Mouse (Mus musculus) embryonic facial prominence, embryonic 15.5 days (tissue): ENCODE measurements around the gene Klhdc9. TPM values are rescaled to one million over a fixed set of nuclear protein-coding genes. Genes with fewer than 3 reads are reported as not detected.

Experiments used
- ATAC-seq: fragments of 200-750 bp; cut with Nextera tagmentation; 2 replicates; pipeline ENCODE4 v1.8.0; 2017; ENCODE audit warnings: low read depth, moderate TSS enrichment; ENCODE audit not compliant: insufficient number of reproducible peaks, low FRiP score, low TSS enrichment
- H3K27ac ChIP-seq: fragments of 300-500 bp; sonication (generic); replicated peaks from 2 replicates; pipeline ENCODE4 v1.5.1; 2015; ENCODE audit warnings: mild to moderate bottlenecking, inconsistent platforms
- H3K27me3 ChIP-seq: fragments of 300-500 bp; sonication (generic); 2 replicates; pipeline ENCODE4 v1.6.1; 2015; ENCODE audit warnings: inconsistent platforms
- H3K36me3 ChIP-seq: fragments of 300-500 bp; sonication (generic); 2 replicates; pipeline ENCODE4 v1.6.1; 2015; ENCODE audit warnings: mild to moderate bottlenecking, inconsistent platforms
- H3K4me1 ChIP-seq: fragments of 300-500 bp; sonication (generic); 2 replicates; pipeline ENCODE4 v1.6.1; 2015; ENCODE audit warnings: inconsistent platforms
- H3K4me2 ChIP-seq: fragments of 300-500 bp; sonication (generic); replicated peaks from 2 replicates; pipeline ENCODE4 v1.6.1; 2015; ENCODE audit warnings: mild to moderate bottlenecking, inconsistent platforms
- H3K4me3 ChIP-seq: fragments of 300-500 bp; sonication (generic); replicated peaks from 2 replicates; pipeline ENCODE4 v1.5.1; 2015; ENCODE audit warnings: mild to moderate bottlenecking, inconsistent platforms
- H3K9ac ChIP-seq: fragments of 300-500 bp; sonication (generic); 2 replicates; pipeline ENCODE4 v1.6.1; 2015; ENCODE audit warnings: inconsistent platforms
- H3K9me3 ChIP-seq: fragments of 300-500 bp; sonication (generic); replicated peaks from 2 replicates; pipeline ENCODE4 v1.6.1; 2016; ENCODE audit warnings: inconsistent platforms
- WGBS: fragments of 180-500 bp; shearing (Covaris S2); methylation state at CpG from one replicate; pipeline ENCODE4 v1.1.7; 2015; 5-methylcytosine and 5-hydroxymethylcytosine counted together
- polyA plus RNA-seq: library from polyadenylated mRNA; unstranded; fragments of >200 nt; fragmentation: Nextera tagmentation; extraction: Ambion mirVana; gene quantifications from 2 replicates; pipeline ENCODE4 v1.2.1, GENCODE M21; 2015

Klhdc9 gene
- polyA plus RNA-seq, 1 experiment from 2014 or later = 9.1 TPM

DNA sequence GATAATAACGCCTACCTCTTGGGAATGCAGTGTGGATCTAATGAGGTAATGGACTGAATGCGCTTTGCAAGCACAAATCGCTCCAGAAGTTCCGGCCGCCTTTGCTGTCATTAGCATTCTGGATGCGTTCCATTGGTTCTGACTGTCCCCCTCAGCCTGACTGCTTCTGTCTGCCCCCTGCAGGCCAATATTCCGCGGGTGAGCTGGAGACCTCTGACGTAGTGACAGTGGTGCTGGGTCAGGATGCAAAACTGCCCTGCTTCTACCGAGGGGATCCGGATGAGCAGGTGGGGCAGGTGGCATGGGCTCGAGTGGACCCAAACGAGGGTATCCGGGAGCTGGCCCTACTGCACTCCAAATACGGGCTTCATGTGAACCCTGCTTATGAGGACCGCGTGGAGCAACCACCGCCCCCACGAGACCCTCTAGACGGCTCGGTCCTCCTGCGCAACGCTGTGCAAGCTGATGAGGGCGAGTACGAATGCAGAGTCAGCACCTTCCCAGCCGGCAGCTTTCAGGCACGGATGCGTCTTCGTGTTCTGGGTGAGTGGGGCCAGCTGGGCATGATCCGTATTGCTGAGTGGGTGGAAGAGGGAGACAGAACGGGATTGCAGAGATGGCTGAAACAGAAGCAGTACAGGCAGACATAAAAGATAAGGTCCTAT, 19.5 kb upstream of the Klhdc9 start:
- peaks cover 24% of the 10 kb centered on the region for H3K4me1 ChIP-seq
- H3K9me3 ChIP-seq = no peaks in the 10 kb centered on the region
- H3K4me3 ChIP-seq = peak overlapping the region; percentile 22
- no peak for ATAC-seq
- H3K27me3 ChIP-seq = peaks cover 15% of the 10 kb centered on the region; the same call in 1 of the 2 replicates
- no peak overlapping the region for H3K27ac ChIP-seq
- H3K4me2 ChIP-seq = peak overlapping the region; percentile 54
- 7% methylated on average over 31 of the region's 31 CpGs for WGBS
- H3K36me3 ChIP-seq = no peaks in the 10 kb centered on the region
- H3K9ac ChIP-seq = no peak overlapping the region

DNA sequence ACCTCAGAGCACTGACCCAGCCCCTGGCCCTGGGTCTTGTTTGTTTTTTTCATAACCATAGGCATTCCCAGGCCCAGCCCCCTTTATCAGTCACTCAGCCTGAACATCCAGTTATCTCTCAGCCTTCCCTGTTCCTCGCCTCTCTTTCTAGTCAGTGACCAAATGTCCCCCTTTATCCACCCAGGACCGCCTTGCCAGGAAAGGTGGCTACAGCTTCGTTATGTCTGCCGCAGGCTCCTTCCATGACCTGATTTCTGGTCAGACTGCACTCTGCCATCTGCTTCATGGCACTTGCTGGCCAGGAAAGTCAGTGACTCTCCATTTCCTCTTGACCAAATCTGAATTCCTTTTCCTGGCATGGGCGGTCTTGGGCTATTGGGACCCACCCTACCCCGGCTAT, 17.7 kb upstream of the Klhdc9 start:
- no peak for ATAC-seq
- H3K9me3 ChIP-seq = no peaks in the 10 kb centered on the region
- H3K4me3 ChIP-seq = no peak overlapping the region
- no peaks in the 10 kb centered on the region for H3K36me3 ChIP-seq
- H3K27ac ChIP-seq = no peak overlapping the region
- H3K4me2 ChIP-seq = no peak overlapping the region
- H3K4me1 ChIP-seq = peaks cover 27% of the 10 kb centered on the region
- WGBS = 87% methylated on average over 6 of the region's 6 CpGs
- no peak overlapping the region for H3K9ac ChIP-seq
- peaks cover 15% of the 10 kb centered on the region; the same call in 1 of the 2 replicates for H3K27me3 ChIP-seq

DNA sequence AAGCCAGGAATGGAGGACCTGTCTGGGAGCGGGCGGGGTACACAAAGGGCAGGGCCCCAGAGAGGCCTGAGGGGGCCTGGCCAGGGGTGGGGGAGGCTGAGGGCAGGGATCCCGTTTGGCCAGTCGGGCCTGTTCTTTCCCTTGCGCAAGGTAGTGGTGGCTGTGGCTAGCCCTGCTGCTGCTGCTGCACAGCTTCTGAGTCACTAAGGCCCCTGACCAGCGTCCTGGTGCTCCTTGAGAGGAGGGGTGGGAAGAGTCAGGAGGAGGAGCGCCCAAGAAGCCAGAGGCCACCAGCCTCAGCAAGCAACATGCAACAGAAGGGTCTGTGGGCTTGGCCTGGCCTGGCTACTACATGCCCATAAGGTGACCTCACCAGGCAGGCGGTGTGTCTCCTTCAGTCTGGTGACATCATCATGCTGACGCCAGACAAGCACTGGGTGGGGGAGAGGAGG, 15.1 kb upstream of the Klhdc9 start:
- H3K27me3 ChIP-seq = peaks cover 11% of the 10 kb centered on the region; the same call in 1 of the 2 replicates
- 0 out of 2 replicates have a peak, but pooled peaks have one; percentile 36 for ATAC-seq

DNA sequence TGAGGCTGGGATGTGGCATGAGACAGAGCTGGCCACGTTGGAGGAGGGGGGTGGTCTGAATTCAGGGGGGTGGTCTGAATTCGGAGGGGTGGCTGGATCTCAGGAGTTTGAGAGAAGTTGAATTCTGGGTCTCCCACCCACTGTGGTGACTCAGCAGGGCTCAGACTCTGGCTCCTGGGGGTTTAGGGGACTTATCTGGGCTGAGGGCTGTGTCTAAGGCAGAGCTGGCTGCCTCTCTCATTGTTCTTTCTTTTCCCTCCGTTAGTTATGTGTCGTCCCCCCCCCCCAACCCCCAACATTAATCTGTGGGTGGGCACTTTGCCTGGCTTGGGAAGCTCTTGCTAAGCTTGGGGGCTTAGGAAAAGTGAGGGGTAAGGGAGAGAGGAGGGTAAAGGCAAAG, 13.3 kb upstream of the Klhdc9 start:
- Histone ChIP-seq H3K36me3 (no peaks in the 10 kb centered on the region), H3K9ac (no peak overlapping the region), H3K4me3 (peak overlapping the region; percentile 34; the same call in 1 of the 2 replicates), H3K27me3 (no peaks in the 10 kb centered on the region), H3K9me3 (no peaks in the 10 kb centered on the region), H3K27ac (peak overlapping the region; percentile 73), H3K4me1 (peaks cover 21% of the 10 kb centered on the region), H3K4me2 (peak overlapping the region; percentile 34; the same call in 1 of the 2 replicates)
- 0% methylated on average over 4 of the region's 4 CpGs for WGBS
- peak; percentile 44; the same call in 1 of the 2 replicates for ATAC-seq

More for the DNA sequence above, 15.1 kb upstream of the Klhdc9 start:
- Histone ChIP-seq H3K4me2 (no peak overlapping the region; the same call in 1 of the 2 replicates), H3K4me3 (no peak overlapping the region), H3K9me3 (no peaks in the 10 kb centered on the region), H3K27ac (peak overlapping the region; percentile 65; the same call in 1 of the 2 replicates), H3K4me1 (peaks cover 29% of the 10 kb centered on the region), H3K36me3 (no peaks in the 10 kb centered on the region), H3K9ac (no peak overlapping the region)
- WGBS = 38% methylated on average over 9 of the region's 9 CpGs

DNA sequence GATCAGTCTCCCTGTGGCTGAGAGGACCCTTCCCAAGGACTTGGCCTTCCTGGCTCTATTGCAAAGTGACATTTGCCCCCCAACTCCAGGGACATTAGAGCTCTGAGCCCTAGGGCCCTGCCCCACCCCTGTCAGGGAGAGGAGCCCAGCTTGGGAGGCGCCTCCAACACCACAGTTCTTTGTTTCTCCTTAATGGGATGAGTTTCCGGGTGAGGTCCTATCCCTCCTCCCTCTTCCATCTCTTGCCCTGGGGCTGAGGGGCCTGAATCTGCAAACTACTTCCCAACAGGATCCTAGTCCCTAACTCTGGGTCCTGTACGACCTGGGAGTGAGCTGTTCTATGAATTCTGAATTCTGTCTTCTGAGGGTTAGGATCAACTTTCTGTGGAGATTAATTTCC, 12.3 kb upstream of the Klhdc9 start:
- H3K27ac ChIP-seq = peak overlapping the region; percentile 73
- no peaks in the 10 kb centered on the region for H3K9me3 ChIP-seq
- H3K36me3 ChIP-seq = no peaks in the 10 kb centered on the region
- H3K27me3 ChIP-seq = no peaks in the 10 kb centered on the region
- H3K4me3 ChIP-seq = peak overlapping the region; percentile 34; the same call in 1 of the 2 replicates
- no peak for ATAC-seq
- peak overlapping the region; percentile 34; the same call in 1 of the 2 replicates for H3K4me2 ChIP-seq
- H3K4me1 ChIP-seq = peaks cover 25% of the 10 kb centered on the region
- no peak overlapping the region for H3K9ac ChIP-seq
- WGBS = 30% methylated on average over 3 of the region's 3 CpGs

DNA sequence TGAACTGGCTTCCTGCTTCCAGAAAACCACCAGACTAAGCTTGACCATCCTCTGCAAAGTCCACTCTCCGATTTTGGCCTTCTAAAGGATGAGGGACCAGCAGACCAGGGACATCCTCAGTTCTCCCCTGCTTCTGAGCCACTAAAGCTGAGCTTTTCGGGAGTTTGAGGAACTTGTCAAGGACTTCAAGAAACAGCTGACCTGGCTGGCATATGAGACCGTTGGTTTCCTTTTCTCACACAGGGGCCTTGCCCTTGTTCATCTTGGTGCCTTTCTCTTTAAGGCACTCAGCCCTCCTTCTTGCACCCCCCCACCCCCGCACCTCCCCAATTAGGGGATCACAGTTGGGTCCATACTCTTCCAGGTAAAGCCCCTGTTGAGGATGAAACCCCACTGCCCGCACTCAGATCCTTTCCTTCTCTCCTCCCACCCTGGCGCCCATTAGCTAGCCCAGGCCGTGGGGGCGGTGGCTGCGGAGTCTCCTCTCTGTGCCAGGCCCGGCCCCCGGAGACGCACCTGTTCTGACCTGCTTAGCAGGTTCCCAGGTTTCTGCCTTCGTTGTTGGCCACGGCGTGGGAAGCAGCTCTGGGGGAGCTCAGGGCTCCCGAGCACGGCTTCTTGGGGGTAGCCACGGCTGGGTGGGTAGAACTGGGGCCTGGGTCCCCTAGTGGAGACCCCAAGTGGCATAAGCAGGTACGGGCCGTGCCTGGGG, 9.4 kb upstream of the Klhdc9 start, which contains the start of gene Nectin4:
Gene Nectin4, plus strand, starts transcription at position 255 of the 712 bp plus-strand sequence.
- Histone ChIP-seq H3K27me3 (no peaks in the 10 kb centered on the region), H3K4me1 (peaks cover 19% of the 10 kb centered on the region), H3K36me3 (no peaks in the 10 kb centered on the region), H3K9ac (no peak within 1 kb of the TSS), H3K9me3 (no peaks in the 10 kb centered on the region), H3K27ac (peak within 1 kb of the TSS; percentile 72), H3K4me3 (peak within 1 kb of the TSS; percentile 34), H3K4me2 (peak within 1 kb of the TSS; percentile 31)
- WGBS = 28% methylated on average over 20 of the region's 20 CpGs
- ATAC-seq = peak; percentile 59; the same call in 1 of the 2 replicates

DNA sequence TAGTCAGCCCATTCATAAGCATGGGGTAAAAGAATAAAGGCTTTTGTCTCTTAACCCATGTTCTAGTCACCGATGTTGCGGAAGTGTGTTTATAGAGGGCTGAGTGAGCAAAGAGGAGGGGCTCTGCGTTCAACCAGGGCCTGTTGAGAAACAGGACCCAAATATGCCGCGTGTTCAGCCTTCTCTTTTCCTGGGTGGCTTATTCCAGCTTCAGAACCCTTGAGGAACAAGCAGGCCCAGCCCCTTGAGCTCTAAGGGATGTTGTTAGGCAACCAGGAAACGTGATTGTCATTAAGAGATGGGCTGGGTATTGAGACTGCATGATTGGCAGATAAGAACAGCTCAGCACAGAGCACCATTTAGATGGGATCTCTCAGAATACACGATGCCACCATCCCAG, 5.3 kb upstream of the Klhdc9 start:
- H3K27ac ChIP-seq = no peak overlapping the region
- no peak for ATAC-seq
- H3K4me1 ChIP-seq = 0 out of 2 replicates have a peak, but pooled peaks cover 12% of the 10 kb centered on the region

DNA sequence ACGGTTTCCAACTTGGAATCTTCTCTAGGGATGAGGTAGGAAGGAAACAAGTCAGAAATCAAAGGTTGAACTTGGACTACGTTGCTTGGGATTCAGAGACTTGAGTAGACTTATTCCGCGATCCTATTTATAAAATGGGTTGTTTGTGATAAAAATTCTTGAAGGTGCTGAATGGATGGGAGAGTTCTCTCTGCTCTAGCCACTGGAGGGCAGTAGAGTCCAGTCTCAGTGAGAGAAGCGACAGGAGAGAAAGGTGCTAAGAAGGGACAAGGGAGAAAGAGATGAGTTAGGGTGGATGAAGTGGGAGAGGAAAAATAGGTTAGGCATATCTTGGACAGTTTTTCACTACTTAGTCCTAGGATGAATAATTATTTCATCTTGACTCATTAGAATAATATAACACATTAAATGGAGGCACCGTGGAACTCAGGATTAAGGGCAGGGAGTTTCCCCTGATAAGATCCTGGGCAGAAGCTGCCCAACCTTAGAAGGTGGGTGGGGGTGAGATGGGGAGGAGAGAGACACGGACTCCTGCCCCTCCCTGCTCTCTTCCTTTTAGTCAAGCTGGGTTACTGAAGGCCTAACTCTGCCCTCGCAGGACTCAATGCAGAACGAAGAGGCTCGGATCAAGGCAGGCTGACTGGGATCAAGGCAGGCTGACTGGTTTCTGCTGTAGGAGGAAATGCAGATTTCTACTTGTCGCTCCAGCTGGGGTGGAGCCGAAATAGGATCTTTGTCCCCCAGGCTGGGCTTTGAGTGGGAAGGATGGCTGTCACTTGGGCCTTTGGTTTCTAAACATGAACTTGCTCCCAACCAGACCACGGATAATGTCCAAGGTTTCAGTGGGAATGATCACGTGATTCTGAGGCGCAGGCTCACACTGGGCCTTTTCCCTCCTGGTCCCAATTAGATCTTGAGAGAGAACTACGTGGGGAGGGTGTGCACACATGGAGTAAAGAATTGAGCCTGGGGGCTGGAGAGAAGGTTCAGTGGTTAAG, 807 bp upstream of the Klhdc9 start:
- 22% methylated on average over 16 of the region's 16 CpGs for WGBS
- no peak for ATAC-seq
- no peaks in the 10 kb centered on the region for H3K27me3 ChIP-seq
- peak overlapping the region; percentile 44; the same call in 1 of the 2 replicates for H3K9ac ChIP-seq
- peak overlapping the region; percentile 83 for H3K27ac ChIP-seq
- peak overlapping the region; percentile 52 for H3K4me3 ChIP-seq
- peaks cover 16% of the 10 kb centered on the region; the same call in 1 of the 2 replicates for H3K36me3 ChIP-seq
- H3K9me3 ChIP-seq = no peaks in the 10 kb centered on the region
- H3K4me1 ChIP-seq = peaks cover 16% of the 10 kb centered on the region
- H3K4me2 ChIP-seq = peak overlapping the region; percentile 77

More for the DNA sequence above, 5.3 kb upstream of the Klhdc9 start:
- Histone ChIP-seq H3K27me3 (no peaks in the 10 kb centered on the region), H3K9me3 (no peaks in the 10 kb centered on the region), H3K36me3 (no peaks in the 10 kb centered on the region), H3K9ac (no peak overlapping the region), H3K4me3 (no peak overlapping the region), H3K4me2 (no peak overlapping the region)
- WGBS = 55% methylated on average over 7 of the region's 7 CpGs

DNA sequence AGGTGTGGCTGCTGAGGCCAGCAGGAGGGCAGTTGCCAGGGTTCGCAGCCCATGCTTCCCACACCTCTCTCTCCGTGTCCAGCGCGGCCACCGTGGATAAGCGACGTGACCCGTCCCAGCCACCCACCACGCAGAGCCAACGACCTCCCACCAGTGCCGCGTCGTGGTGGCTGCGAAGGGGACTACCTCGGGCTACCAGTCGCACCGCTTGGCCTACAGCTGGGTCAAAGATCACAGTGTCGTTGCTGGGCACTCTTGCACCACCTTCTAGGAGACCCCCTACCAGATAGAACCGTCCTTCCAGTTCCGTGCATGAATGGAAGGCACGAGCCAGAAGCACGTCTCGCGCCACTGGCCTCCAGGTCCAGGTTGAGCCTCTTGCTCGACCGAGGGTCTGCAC, 345 bp downstream of the Klhdc9 start:
- Histone ChIP-seq H3K4me2 (peak overlapping the region; percentile 77), H3K9ac (peak overlapping the region; percentile 44; the same call in 1 of the 2 replicates), H3K4me1 (peaks cover 16% of the 10 kb centered on the region), H3K36me3 (peaks cover 16% of the 10 kb centered on the region; the same call in 1 of the 2 replicates), H3K9me3 (no peaks in the 10 kb centered on the region), H3K27me3 (no peaks in the 10 kb centered on the region), H3K27ac (0 out of 2 replicates have a peak overlapping the region, but pooled peaks have one; percentile 22), H3K4me3 (peak overlapping the region; percentile 52)
- ATAC-seq = no peak; the same call in 1 of the 2 replicates
- WGBS = 8% methylated on average over 26 of the region's 26 CpGs

DNA sequence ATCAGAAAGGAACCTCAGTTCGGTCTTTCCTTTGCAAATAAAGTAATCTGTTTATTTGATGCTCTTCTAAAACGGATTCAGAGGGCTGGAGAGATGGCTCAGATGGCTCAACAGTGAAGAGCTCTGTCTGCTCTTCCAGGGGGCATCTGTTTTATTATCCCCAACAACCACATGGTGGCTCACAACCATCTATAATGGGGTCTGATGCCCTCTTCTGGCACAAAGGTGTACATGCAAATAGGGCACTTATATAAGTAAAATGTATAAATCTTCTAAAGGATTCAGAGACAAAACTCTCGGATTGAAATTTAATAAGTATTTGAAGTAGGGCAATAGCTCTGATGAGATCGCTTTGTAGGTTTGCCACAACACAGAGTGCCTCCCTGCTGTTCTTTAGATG, 2.2 kb downstream of the Klhdc9 start:
- ATAC-seq = no peak
- Histone ChIP-seq H3K4me2 (no peak overlapping the region), H3K9ac (no peak overlapping the region), H3K36me3 (peaks cover 16% of the 10 kb centered on the region; the same call in 1 of the 2 replicates), H3K27ac (no peak overlapping the region), H3K27me3 (no peaks in the 10 kb centered on the region), H3K4me1 (peaks cover 16% of the 10 kb centered on the region), H3K4me3 (no peak overlapping the region), H3K9me3 (no peaks in the 10 kb centered on the region)
- 69% methylated on average over 4 of the region's 4 CpGs for WGBS
